Mouse (Mus musculus): ENCODE measurements around the gene Ccnd3.

Ccnd3 gene

DNA sequence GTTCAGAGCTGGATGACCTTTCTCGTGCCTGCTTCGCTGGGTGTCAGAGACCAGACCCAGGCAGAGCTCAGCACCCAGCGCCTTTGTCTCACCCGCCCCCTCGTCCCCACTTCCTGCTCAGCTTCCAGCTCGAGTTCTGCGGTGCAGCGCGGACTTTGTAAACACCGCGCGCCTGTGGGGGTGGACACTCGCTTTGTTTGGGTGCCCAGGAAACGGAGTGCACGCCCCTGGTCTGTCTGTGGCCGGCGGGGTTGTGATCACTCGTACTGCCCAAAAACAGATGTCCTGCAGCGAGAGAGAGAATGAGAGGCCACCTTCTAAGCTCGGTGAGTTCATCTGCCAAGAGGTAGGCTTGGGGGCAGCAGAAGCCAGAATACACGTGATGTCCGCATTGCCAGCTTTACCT is at the start of gene Ccnd3:
Gene Ccnd3 (plus strand): TSS at position 111 of the 406 bp plus-strand sequence.
- peak; percentile 36 to 63 for DNase-seq (ENCODE audit: low read depth in 1 of 2, low spot score in 2 of 2)

DNA sequence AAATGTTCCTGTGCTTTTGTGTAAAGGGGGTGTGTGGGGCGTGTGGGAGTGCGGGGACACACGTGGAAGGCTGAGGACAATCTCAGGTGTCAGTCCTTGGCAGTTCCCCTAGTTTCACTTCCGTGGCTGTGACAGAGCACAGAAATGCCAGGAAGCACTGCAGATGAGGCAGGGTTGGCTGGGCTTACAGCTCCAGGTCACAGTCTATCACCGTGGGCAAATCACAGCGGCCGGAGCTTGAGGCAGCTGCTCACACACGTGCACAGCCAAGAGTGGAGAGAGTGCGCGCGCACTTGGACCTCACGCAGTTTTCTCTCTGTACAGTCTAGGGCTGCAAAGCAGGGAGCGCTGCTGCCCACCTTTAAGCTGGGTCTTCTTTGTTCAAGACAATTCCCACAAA is 46.5 kb upstream of the Ccnd3 start:
- DNase-seq (ENCODE audit: low read depth in 1 of 2, low spot score in 2 of 2): no peak

DNA sequence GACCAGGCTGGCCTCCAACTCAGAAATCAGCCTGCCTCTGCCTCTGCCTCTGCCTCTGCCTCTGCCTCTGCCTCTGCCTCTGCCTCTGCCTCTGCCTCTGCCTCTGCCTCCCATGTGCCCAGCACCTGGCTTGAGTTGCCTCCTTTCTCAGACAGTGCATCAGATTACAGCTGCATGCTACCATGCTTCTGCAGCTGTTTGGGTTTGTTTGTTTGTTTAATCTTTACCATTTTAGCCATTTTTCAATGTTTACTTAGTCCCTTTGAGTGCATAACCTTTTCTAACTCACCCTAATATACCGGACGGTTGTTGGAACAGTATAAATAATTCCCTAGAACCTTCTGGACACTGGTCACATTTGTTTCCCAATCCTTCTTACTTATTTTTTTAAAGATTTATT is 45.9 kb upstream of the Ccnd3 start:
- DNase-seq (ENCODE audit: low read depth in 1 of 2, low spot score in 2 of 2): no peak

DNA sequence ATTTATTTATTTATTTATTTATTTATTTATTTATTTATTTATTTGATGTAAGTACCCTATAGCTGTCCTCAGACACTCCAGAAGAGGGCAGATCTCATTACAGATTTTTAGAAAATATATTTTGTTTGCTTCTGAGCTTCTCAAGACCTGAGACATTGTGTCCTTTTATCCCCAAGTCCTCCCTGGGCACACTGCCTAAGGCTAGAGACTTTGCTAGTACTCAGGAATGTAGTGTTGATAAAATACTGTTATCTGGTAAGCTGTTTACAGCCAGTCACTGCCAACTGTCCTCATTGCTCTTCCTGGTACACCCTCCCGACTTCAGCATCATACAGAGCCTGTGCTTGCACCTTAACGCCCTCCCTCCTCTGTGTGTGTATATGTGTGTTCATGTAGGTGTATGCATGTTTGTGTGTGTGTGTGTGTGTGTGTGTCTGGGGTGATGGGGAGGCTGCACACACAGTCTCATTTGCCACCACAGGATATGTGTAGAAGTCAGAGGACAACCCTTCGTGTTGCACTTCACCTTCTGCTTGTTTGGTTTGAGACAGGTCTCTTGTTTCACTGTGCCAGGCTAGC is 45.4 kb upstream of the Ccnd3 start:
- no peak for DNase-seq (ENCODE audit: low read depth in 1 of 2, low spot score in 2 of 2)

DNA sequence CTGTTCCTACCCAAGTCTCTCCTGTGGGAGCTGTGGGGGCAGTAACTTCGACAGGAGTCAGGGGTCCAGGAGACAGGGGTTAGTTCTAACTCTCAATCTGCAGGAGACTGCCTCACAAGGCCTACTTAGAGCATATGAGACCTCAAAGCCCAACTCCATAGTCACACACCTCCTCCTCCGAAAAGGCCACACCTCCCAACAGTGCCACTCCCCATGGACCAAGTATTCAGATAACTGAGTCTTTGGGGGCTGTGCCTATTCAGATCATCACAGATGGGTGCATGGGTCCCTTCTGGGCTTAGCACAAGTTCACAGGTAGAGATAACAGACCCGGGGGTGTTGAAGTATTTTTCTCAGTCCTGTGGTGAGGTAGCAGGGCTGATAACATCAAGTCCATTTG is 43.2 kb upstream of the Ccnd3 start:
- no peak for DNase-seq (ENCODE audit: low read depth in 1 of 2, low spot score in 2 of 2)

DNA sequence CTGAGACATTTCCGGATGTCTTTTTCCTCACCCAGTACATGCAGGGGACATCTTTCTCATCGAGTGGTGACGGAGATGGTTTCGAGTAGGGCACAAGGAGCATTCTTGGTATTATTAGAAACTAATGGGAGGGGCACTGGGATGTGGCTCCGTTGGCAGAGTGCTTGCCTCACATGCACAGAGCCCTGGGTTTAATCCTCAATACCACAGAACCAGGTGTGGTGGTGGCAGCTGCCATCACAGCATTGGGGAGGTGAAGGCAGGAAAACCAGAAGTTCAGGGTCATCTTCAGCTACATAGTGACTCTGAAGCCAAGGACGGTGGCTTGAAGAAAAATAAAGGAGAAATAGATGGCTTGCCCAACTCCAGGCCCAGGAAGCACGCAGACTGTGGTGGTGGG is 42.6 kb upstream of the Ccnd3 start:
- DNase-seq (ENCODE audit: low read depth in 1 of 2, low spot score in 2 of 2): no peak

DNA sequence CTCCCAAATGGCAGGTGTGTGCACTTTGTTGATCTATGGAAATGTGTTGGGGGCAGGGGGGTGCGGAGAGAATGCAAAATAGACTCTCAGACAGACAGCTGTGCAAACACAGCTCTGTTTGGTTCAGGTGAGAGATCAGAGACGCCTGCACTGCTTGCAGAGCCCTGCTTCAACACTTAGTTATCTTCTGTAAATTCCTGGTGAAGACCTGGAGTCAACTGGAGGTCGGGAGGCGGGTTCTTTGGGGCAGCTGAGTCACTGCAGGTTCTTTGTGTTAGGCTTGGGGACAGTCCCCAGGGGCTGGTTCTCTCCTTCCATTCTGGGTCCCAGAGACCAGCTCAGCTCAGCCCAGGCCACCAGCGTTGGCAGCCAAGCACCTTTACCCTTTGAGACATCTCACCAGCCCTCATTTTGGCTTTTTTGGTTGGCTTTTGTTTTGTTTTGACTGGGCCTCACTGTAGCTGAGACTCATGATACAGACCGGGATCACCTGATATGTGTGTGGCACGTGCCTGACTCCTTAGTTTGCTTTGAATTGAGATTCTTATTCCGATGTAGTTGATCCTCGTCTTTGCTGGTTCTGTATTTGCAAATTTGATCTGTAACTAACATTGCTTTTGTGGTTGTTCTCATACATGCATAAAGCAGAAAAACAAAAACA is 42.0 kb upstream of the Ccnd3 start:
- DNase-seq (ENCODE audit: low read depth in 1 of 2, low spot score in 2 of 2): no peak

DNA sequence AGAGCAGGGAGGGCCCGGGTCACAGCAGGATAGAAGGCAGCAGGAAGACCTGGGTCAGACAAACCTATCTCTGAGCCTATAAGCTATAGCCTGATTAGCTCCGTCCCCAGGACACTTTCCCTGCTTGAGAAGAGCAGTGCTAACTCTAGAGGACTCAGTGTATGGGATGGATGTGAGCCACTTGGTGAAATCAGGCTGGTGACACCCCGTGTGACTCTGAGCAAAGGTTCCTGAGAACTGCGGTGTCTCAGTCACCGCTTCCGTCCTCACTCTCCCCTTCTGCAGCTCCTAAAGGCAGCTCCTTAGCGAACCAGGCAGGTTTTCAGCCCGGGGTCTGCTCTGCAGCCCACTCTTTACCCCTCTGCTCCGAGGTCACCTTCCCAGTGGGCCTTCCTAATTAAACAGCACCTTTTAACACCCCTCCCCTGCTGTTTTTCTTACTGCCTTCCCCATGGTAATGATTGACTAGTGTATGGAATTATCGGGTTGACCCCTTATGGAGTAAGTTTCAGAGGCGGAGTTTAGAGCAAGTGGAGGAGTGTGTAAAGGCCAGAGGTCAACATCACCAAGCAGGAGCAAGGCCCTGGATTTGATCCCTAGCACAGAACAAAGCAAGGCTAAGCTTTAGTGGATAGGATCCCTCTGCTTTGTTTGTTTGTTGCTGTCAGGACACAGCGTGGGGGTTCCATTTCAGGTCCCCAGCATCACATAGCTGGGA is 40.4 kb upstream of the Ccnd3 start:
- DNase-seq (ENCODE audit: low read depth in 1 of 2, low spot score in 2 of 2): no peak

DNA sequence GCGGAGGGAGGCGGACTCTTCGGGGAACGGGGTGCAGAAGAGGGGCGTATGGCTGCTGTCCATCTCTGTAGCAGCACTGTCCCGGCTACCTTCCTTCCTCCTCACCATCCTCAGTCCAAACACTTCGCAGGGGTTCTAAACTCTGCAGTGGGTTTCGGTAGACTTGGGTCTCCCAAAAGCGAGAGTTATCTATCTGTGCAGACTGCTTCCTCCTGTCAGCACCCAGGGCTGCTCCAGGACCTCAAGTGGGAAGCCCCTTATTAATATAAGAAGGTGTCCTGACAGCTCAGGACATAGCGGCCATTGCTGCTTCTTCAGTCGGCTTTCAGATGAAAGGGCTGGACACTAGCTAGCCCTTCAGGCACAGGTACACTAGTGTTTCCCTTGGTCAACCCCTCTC is 39.8 kb upstream of the Ccnd3 start:
- no peak for DNase-seq (ENCODE audit: low read depth in 1 of 2, low spot score in 2 of 2)

DNA sequence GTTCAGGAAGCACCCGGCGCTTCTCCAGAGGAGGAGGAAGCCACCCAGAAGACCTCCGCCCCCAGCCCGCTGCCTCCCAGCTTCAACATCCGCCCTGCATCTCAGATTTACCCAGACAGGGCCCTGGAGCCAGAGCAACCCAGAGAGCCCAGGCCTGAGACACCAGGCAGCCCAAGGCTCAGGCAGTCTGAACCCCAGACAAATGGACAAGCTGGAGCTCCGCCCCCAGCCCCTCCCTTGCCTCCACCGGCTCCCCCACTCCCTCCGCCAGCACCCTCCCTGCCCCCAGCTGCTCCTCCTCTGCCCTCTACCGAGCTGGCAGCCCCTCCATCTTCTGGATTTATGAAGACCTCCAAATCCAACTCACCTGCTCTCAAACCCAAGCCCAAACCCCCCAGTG is 38.6 kb upstream of the Ccnd3 start:
- no peak for DNase-seq (ENCODE audit: low read depth in 1 of 2, low spot score in 2 of 2)

DNA sequence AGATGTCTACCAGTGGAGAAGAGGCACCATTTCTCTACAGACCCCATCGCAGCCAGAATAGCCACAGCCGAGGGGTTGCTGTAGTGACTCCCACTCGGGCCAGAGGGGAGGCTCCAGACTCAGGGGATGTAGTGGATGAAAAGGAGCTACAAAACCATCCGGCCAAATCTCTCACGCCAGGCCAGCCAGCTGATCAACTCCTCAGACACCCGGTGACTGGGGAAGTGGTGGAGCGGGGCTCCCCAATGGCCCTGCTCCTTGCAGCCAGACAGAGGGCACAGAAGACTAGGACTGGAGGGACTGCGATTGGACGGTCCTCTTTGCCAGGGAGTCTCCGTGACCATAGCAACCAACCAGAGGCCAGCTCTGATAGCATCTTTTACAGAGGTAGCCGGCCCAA is 37.2 kb upstream of the Ccnd3 start:
- DNase-seq (ENCODE audit: low read depth in 1 of 2, low spot score in 2 of 2): no peak

DNA sequence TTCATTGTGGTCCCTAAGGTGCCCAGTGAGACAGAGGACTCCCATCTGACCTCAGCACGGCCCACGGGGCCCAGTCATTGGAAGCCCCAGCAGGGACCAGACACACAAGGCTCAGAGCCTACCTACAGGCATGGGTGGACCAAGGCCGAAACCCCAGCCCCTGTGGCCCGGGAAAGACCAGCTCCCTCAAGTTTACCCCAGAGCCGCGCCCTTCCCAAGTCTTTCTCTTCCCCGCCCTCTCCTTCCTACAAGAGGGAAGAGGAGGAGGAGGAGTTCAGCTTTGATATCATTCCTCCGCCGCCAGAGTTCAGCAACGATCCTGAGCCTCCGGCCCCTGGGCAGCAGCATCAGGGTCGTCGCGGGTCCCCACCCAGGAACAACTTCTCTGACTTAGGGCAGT is 36.8 kb upstream of the Ccnd3 start:
- DNase-seq (ENCODE audit: low read depth in 1 of 2, low spot score in 2 of 2): no peak

DNA sequence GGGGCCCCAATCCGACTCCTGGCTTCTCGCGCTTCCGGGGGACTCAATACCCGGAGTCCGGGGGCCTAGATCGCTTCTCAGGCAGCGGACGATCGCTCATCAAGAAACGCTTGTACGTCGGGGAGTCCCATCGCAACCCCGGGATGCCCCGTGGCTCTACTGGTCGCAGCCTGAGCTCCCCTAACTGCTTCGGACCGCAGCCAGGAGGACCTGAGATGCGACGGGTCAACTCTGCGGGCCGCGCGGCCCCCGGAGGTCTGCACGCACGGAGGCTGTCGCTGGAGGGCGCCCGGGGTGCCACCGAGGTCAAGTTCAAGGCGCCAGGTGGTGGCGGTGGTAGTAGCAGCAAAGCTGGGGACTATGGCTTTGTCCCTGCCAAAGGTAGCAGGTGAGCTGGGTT is 36.4 kb upstream of the Ccnd3 start:
- DNase-seq (ENCODE audit: low read depth in 1 of 2, low spot score in 2 of 2): no peak

DNA sequence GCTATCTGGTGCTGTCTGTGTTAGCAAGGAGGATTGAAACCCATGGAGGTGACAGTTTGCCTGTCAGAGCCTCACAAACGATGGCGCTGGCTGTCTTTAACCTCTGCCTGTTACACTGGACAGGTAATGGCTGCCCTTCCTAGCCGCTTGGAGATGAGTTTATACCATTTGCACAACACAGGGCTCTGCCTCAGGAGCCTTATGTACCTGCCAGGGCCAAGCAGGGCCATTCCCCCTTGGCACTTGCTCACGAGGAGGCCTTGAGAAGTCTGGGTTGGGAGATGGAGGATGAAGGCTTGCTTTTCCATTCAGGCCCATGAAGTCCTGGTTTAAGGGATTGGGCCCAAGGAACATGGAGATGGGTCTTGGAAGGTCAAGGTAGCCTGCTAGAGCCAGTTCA is 35.2 kb upstream of the Ccnd3 start:
- DNase-seq (ENCODE audit: low read depth in 1 of 2, low spot score in 2 of 2): no peak

DNA sequence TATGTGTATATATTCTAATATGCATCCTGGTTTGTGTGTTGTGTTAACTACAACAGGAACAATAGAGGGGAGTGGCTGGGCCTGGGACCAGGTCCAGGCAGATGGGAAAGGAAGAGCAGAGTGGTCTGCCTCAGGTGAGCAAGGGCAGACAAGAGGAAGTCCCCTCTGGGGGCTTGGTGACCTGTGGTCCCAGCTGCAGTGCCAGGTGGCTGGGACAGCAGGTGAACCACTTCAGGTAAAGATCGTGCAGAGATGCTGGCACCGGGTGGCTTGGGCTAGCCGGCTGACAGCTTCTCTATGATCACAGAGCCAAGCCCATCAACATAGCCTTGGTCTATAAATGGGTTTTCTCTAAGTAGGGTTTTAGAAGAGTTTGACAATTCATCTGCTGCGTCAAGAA is 34.7 kb upstream of the Ccnd3 start:
- DNase-seq (ENCODE audit: low read depth in 1 of 2, low spot score in 2 of 2): no peak

DNA sequence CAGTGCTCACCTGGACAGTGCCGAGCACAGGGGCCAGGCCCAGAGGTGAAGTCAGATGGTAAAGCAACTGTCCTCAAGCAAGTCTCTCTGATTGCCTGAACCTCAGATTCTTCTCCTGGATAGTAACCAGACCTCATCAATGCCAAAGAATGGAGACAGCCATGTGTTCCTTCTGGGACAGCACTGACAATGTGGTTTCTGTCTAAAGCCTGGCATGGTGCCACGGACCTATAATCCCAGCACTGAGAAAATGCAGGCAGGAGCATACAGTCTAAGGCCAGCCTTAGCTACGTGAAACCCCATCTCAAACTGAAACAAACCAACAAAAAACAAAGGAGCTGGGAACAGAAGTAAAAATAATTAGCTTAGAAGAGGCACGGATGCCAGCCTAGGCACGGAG is 34.2 kb upstream of the Ccnd3 start:
- no peak for DNase-seq (ENCODE audit: low read depth in 1 of 2, low spot score in 2 of 2)

DNA sequence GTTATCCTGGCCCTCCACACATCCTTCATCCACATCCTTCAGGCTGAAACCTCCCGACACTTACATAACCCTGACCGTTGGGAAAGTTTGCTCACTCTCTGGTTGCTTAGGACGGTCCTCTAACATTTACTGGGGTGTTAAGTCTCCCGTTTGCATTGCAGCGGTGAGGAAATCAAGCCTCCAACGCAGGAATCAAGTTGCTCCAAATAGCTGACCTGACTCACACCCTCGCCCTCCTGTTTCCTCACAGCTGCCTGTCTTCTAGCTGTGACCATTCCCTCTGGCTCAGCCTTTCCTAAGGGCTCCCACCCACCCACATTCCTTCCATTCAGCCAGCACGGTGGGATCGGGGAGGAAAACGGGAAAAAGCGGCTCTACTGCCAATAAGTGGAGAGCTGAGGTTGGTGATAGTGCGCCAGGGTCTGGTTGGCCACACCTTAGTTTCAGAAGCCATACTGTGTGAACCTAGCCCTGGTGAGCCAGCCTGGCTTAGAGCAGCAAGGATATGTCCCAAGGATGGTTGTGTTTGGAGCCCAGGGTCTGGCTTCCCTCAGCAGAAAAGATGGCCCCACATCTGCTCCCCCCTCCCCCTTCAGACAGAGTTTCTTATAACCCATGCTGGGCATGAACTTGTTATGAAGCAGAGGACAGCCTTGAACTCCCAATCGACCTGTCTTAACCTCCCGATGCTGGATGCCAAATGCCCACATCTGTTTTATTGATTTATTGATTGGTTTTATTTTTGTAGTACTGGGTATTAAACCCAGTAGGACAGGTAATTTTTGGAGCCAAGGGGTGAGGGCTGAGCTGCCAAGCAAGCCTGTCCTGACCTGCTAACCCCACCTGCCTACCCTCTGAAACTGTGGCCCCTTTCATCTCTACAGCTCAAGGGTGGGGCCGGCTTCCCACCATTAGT is 32.2 kb upstream of the Ccnd3 start:
- no peak for DNase-seq (ENCODE audit: low read depth in 1 of 2, low spot score in 2 of 2)

DNA sequence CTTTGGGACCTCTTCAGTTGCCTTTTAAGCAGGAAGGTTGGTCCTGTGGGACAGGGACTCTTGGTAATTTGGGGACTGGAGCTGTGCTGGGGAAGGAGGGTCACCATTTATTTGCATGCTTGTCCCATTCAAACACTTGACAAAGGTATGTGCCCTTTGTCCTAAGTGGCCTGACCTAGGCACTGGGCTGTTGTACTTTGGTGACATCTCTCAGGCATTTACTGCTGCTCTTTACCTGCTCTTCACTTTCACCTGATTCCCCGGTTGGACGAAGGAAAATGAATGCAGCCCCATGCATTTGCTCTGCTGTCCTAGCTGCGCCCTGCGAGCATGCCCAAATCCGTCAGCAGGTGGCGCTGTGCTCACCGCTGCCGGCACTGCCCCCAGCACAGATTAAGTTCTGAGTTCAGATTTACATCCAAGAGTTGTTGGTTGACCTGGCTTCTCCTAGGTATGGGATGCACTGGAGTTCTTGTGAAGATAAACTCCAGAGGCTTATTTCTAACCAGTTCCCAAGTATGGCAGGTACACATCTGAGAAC is 31.3 kb upstream of the Ccnd3 start:
- peak in 1 of 2 experiments; percentile 32 for DNase-seq (ENCODE audit: low read depth in 1 of 2, low spot score in 2 of 2)

DNA sequence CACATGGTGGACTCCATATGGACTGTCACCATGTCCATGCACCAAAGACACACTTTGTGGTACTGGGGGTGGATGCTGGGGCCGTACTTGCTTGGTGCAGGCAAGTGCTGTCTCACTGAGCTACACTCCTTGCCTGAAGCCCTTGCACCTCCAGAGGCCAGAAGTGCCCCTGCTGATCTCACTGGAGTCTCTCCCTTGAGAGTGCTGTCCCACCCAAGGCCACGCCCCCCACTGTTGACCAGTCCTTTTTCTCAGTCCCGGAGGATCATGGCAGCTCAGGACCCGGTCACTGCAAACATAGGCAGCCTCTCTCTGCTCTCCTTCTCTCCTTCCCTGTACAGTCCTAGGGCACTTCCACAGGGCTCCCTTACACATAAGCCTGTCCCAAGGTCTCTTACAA is 30.6 kb upstream of the Ccnd3 start:
- DNase-seq (ENCODE audit: low read depth in 1 of 2, low spot score in 2 of 2): no peak

DNA sequence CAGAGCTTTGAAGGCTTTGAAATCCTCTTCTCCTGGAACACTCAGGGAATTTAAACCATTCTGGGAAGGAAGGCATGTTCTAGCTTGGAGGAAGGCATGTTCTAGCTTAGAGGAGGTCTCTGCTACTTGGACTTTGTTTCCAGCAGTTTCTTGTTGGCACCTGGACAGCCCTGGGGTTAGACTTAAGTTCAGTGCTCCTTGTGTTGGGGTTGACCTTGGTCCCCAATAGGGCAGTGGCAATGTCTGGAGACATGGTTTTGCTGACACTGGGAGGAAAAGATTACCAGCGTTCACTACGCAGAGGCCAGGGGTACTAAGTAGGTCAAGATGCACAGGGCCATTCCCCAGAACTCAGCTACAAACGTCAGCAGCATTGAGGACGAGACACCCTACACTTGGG is 29.7 kb upstream of the Ccnd3 start:
- no peak for DNase-seq (ENCODE audit: low read depth in 1 of 2, low spot score in 2 of 2)

DNA sequence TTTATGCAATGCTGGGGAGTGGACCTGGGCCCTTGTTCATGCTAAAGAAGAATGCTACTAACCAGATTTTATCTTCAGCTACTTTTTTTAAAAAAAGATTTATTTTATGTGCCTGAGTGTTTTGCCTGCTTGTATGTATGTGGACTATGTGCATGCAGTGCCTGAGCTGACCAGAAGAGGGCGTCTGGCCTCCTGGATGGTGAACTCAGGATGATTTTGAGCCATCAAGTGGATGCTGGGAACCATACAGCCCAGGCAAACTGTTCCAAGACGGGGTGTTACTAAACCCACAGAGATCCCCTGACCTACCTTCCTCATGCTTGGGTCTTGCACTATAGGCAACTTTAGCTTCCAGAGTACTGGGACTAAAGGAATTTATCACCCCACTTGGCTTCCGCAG is 29.1 kb upstream of the Ccnd3 start:
- no peak for DNase-seq (ENCODE audit: low read depth in 1 of 2, low spot score in 2 of 2)
